Mouse (Mus musculus) retina, adult 2 months (tissue): ENCODE data around the gene Elac2.

Experiments used
- DNase-seq: peaks from one replicate; pipeline ENCODE4 v3.0.0-alpha.2; 2012; ENCODE audit warnings: low read depth, low spot score

Elac2 gene

GRCm38 (mm10) chr11:65020744-65021143 is 41.9 kb downstream of the Elac2 start:
- no peak for DNase-seq

GRCm38 (mm10) chr11:65022771-65023170 is 43.9 kb downstream of the Elac2 start:
- no peak for DNase-seq

GRCm38 (mm10) chr11:65028049-65028448 is 49.2 kb downstream of the Elac2 start:
- DNase-seq = no peak

- DNase-seq = no peak
These were observed 51.4 kb downstream of the Elac2 start for GRCm38 (mm10) chr11:65030201-65030600.

GRCm38 (mm10) chr11:65032221-65032620 is 53.4 kb downstream of the Elac2 start:
- DNase-seq = no peak

GRCm38 (mm10) chr11:65038996-65039395 is 60.2 kb downstream of the Elac2 start:
- no peak for DNase-seq

GRCm38 (mm10) chr11:65039517-65040095 is 60.8 kb downstream of the Elac2 start:
- no peak for DNase-seq

- DNase-seq = no peak
These were observed 61.7 kb downstream of the Elac2 start for GRCm38 (mm10) chr11:65040556-65040955.

- no peak for DNase-seq
These were observed 70.3 kb downstream of the Elac2 start for GRCm38 (mm10) chr11:65049090-65049489.

- DNase-seq = no peak
These were observed 72.0 kb downstream of the Elac2 start for GRCm38 (mm10) chr11:65050819-65051218.
